Mouse (Mus musculus) bone marrow macrophage, adult 2 months (primary cell): ENCODE results near the gene Gdpgp1.

Source experiments
- CTCF ChIP-seq: IDR thresholded peaks from 2 replicates; pipeline ENCODE4 v1.5.1; 2012; ENCODE audit warnings: low read depth, mild to moderate bottlenecking, low read length, moderate library complexity
- POLR2A ChIP-seq: IDR thresholded peaks from 2 replicates; pipeline ENCODE4 v1.6.1; 2012; ENCODE audit warnings: mild to moderate bottlenecking, low read depth, low read length, borderline replicate concordance

DNA sequence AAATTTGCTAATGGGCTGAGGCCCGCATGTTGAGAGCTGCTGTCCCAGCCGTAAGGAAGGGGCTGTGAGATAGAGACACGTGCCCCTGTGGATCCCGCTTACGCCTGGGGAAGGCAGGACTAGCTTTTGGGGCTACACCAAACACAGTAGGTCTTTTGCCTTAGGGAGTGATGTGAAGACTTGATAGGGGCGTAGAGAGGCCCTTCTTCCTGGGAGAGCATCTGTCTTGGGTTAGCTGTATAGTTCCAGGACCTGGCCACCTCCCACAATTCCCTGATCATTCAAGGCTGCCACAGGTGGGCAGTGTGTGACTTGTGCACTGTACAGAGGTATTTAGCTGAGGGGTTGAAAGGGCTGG lies 32.1 kb upstream of the Gdpgp1 start:
- TF ChIP-seq POLR2A: no peak
- TF ChIP-seq CTCF: no peak
